Mouse (Mus musculus) midbrain, embryonic 11.5 days (tissue): ENCODE data around the gene Arl6ip1. TPM values are rescaled to one million over a fixed set of nuclear protein-coding genes. Genes with fewer than 3 reads are reported as not detected.

Source experiments
- ATAC-seq: fragments of 200-750 bp; cut with Nextera tagmentation; 2 replicates; pipeline ENCODE4 v1.8.0; 2017; ENCODE audit warnings: moderate TSS enrichment, moderate library complexity; ENCODE audit not compliant: low FRiP score
- DNase-seq: peaks from one replicate; pipeline ENCODE4 v3.0.0; 2015; ENCODE audit warnings: low spot score; ENCODE audit errors: missing footprints
- H3K27ac ChIP-seq: fragments of 300-500 bp; sonication (generic); 2 replicates; pipeline ENCODE4 v1.5.1; 2014; ENCODE audit warnings: low read depth, low read length
- H3K27me3 ChIP-seq: fragments of 300-500 bp; sonication (generic); 2 replicates; pipeline ENCODE4 v1.6.1; 2014; ENCODE audit warnings: mild to moderate bottlenecking, low read length, moderate library complexity, mixed read lengths; ENCODE audit not compliant: control insufficient read depth, insufficient read depth
- H3K36me3 ChIP-seq: fragments of 300-500 bp; sonication (generic); 2 replicates; pipeline ENCODE4 v1.6.1; 2014; ENCODE audit warnings: mild to moderate bottlenecking, low read length, moderate library complexity, mixed read lengths; ENCODE audit not compliant: control insufficient read depth, insufficient read depth
- H3K4me1 ChIP-seq: fragments of 300-500 bp; sonication (generic); 2 replicates; pipeline ENCODE4 v1.6.1; 2014; ENCODE audit warnings: low read length; ENCODE audit not compliant: control insufficient read depth, insufficient read depth
- H3K4me2 ChIP-seq: fragments of 300-500 bp; sonication (generic); 2 replicates; pipeline ENCODE4 v1.6.1; 2014; ENCODE audit warnings: mild to moderate bottlenecking, moderate library complexity
- H3K4me3 ChIP-seq: fragments of 300-500 bp; sonication (generic); 2 replicates; pipeline ENCODE4 v1.5.1; 2014; ENCODE audit warnings: low read depth, low read length
- H3K9ac ChIP-seq: fragments of 300-500 bp; sonication (generic); 2 replicates; pipeline ENCODE4 v1.6.1; 2014; ENCODE audit warnings: low read length
- H3K9me3 ChIP-seq: fragments of 300-500 bp; sonication (generic); 2 replicates; pipeline ENCODE4 v1.6.1; 2016; ENCODE audit warnings: low read length; ENCODE audit not compliant: control insufficient read depth
- WGBS: fragments of 180-500 bp; shearing (Covaris S2); extraction: QIAGEN DNeasy Blood & Tissue Kit; methylation state at CpG from one replicate; pipeline ENCODE4 v1.1.7; 2014; 5-methylcytosine and 5-hydroxymethylcytosine counted together
- polyA plus RNA-seq: library from polyadenylated mRNA; unstranded; fragments of >200 nt; fragmentation: Nextera tagmentation; extraction: Ambion mirVana; gene quantifications from 2 replicates; pipeline ENCODE4 v1.2.1, GENCODE M21; 2014

Gene Arl6ip1
- polyA plus RNA-seq, 1 experiment from 2014 or later: 501 TPM

DNA sequence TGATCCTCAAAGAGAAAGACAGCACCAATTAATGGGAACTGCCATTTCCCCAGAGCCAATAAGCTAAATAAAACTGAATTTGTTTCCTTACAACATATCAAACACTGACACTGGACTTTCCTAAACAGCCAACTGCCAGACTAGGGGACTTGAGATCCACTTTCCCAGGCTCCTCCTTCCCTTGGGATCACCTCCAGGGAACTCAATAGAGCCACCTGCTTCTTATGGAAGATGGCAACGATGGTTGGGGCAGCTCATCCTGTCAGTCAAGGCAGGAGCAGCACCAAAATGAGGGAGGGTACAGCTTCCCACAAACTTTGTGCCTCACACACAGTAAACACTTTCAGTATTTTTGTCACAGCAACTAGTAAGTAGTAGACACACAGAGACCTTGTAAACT is 21.8 kb downstream of the Arl6ip1 start:
- H3K36me3 ChIP-seq: peaks cover 26% of the 10 kb centered on the region; the same call in 1 of the 2 replicates
- H3K9ac ChIP-seq: no peak overlapping the region

DNA sequence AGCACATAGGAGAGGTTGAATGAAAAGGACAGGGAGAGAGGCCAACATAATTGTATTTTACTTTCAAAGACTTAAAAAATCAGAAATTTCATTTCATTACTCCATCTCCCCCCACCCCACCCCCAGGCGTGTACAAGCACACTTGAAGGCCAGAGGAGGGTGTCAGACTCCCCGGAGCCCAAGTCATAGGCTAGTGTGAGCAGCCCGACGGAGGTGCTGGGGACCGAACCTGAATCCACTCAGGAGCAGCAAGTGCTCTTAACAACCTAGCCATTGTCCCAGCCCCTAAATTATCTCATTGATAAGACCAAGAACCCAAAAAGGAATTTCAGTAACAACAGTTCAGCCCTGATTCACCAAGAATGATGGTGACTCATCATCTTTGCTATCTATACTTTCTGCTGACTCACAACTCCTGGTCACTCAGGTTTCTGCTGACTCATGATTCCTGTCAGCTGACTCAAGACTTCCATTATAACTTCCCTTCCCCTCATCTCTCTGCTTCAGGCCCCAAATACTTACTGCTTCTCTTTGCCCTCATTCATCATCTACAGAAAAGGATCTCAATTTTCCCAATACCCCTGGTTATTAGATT is 24.9 kb downstream of the Arl6ip1 start:
- WGBS: 83% methylated on average over 5 of the region's 5 CpGs
- no peak for ATAC-seq
- peaks cover 19% of the 10 kb centered on the region; the same call in 1 of the 2 replicates for H3K36me3 ChIP-seq

More for the DNA sequence above, 21.8 kb downstream of the Arl6ip1 start:
- Histone ChIP-seq H3K4me1 (no peaks in the 10 kb centered on the region), H3K27me3 (no peaks in the 10 kb centered on the region), H3K4me3 (no peak overlapping the region), H3K4me2 (no peak overlapping the region), H3K27ac (no peak overlapping the region), H3K9me3 (no peaks in the 10 kb centered on the region)
- WGBS: 53% methylated on average over 1 of the region's 1 CpGs
- peak; percentile 59 for DNase-seq
- no peak for ATAC-seq

DNA sequence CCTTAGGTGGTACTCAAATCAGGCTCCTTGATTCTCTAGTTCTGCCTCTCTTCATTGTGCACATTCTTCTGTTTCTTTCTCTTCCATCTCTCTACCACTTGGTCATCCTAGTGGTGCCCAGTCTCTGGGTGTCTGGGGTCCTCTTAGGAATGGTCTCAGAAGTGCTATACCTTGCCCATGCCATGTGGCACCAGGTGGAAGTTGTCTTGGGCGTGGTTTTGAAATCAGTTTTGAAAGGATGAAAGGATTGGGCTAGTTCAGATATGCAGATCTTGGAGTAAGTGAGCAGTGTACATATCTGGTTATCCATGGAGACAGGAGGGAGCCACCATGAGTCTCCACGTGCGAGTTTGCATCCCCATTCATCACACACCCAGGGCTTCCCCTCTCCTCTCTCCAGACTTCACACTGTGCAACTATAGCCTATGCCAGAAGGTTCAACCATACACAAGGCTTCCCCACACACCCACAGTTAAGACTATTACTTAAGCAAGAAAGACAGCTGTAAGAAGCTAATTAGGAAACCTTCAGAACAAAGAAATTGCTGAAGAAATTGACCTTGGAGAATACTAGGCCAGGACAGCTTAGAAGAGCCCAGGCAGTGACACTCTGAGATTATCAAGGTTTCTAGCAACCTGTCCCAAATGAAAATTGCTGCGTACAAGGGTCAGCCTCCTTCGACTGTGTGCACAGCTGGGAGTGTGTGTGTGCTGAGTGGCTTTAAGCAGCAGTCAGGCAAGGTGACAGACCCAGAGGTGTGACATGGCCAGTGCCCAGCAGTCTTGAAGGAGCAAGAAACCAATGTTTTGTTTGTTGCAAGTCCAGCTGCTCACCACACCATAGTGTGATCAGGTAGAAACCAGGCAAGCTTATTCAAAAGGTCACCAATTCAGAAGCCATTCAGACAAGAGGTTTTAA is 25.7 kb downstream of the Arl6ip1 start:
- H3K27me3 ChIP-seq: no peaks in the 10 kb centered on the region

More for the DNA sequence above, 24.9 kb downstream of the Arl6ip1 start:
- no peak overlapping the region for H3K4me3 ChIP-seq
- no peak overlapping the region for H3K9ac ChIP-seq
- no peaks in the 10 kb centered on the region for H3K9me3 ChIP-seq
- no peaks in the 10 kb centered on the region for H3K4me1 ChIP-seq
- no peak overlapping the region for H3K27ac ChIP-seq
- no peak overlapping the region for H3K4me2 ChIP-seq
- H3K27me3 ChIP-seq: no peaks in the 10 kb centered on the region
- no peak for DNase-seq

DNA sequence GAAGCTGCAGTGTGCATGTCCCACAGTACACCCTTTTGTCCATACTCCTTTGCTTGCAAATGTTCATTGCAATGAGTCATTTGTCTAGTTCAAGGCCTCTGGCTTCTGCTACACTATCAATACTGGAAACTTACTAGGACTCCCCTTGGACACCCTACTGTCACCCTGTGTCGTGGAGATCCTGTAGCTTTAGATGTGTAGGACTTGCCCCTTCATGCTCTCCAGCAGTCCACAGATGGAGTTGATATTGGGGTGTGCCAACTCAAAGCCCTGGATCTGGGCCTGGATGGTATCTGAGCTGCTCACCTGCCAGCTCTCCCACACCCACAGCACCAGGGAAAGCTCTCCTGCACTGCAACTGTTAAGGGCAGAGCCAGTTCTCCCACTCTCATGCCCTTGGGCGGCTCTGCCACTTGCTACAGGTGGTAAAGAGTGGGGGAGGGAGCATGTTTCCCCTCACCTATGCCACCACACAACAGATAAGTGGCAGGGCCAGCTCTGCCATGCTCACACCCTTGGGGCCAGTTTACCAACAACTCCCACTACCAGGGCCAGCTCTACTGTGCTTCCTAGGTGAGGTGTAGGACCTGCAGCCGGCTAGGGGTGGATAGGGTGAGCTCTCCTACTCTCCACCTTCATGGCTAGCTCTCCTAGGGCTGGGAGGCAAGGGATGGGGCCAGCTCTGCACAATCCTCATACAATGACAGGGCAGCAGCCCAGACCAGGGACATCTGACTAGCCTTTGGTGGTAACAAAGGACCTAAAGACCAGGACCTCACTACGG is 26.6 kb downstream of the Arl6ip1 start:
- peak; percentile 60 for ATAC-seq
- DNase-seq: peak; percentile 82
- H3K4me2 ChIP-seq: no peak overlapping the region
- no peaks in the 10 kb centered on the region for H3K4me1 ChIP-seq
- WGBS: 45% methylated on average over 4 of the region's 4 CpGs
- H3K9ac ChIP-seq: no peak overlapping the region
- no peaks in the 10 kb centered on the region for H3K9me3 ChIP-seq
- H3K36me3 ChIP-seq: peaks cover 5% of the 10 kb centered on the region; the same call in 1 of the 2 replicates
- H3K27ac ChIP-seq: no peak overlapping the region
- H3K4me3 ChIP-seq: no peak overlapping the region
- H3K27me3 ChIP-seq: no peaks in the 10 kb centered on the region

More for the DNA sequence above, 25.7 kb downstream of the Arl6ip1 start:
- WGBS: 49% methylated on average over 5 of the region's 5 CpGs
- DNase-seq (peak; percentile 85), ATAC-seq (peak; percentile 39)
- Histone ChIP-seq H3K4me3 (no peak overlapping the region), H3K4me2 (no peak overlapping the region), H3K9ac (no peak overlapping the region), H3K4me1 (no peaks in the 10 kb centered on the region), H3K27ac (no peak overlapping the region), H3K36me3 (peaks cover 13% of the 10 kb centered on the region; the same call in 1 of the 2 replicates), H3K9me3 (no peaks in the 10 kb centered on the region)

DNA sequence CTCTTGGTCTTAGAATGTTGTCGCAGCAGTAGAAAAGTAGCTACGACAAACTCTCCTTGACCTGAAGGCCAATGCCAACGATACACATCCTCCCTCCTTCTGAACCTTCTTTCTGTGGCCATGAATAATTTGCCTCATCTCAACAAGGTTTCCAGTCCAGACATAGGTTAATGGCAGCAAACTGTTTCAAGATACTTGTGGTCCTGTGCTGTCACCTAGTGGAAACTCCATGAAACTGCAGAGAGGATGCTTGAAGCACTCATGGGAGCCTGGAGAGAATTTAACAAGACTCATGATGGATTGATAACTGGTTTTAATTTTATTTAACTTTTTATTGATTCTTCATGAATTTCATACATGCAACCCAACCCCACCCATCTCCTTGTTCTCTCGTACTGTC is 27.2 kb downstream of the Arl6ip1 start:
- peak; percentile 93 for DNase-seq
- H3K4me3 ChIP-seq: no peak overlapping the region
- no peaks in the 10 kb centered on the region for H3K27me3 ChIP-seq
- H3K9me3 ChIP-seq: no peaks in the 10 kb centered on the region
- no peak overlapping the region for H3K9ac ChIP-seq
- H3K36me3 ChIP-seq: no peaks in the 10 kb centered on the region; the same call in 1 of the 2 replicates
- H3K4me1 ChIP-seq: no peaks in the 10 kb centered on the region
- no peak for ATAC-seq
- H3K27ac ChIP-seq: no peak overlapping the region
- no peak overlapping the region for H3K4me2 ChIP-seq
- WGBS: 49% methylated on average over 4 of the region's 4 CpGs

DNA sequence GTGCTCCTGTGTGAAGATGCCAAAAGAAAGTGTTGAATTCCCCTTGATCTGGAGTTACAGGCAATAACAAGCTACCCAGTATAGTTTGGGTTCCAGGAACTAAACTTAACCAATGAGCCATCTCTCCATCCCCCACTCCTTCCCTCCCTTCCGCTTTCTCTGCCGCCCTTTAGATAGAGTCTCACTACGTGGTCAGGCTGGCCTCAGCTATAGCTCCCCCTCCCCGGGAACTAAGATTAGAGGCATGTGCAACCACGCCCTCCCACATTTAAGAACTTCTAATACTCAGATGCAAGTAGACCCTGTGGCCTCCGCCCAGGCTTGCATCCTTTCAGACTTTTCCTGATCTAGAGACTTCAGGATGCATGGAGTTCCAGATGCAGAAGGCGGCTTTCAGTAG is 31.8 kb downstream of the Arl6ip1 start:
- Histone ChIP-seq H3K36me3 (no peaks in the 10 kb centered on the region), H3K9ac (no peak overlapping the region), H3K4me2 (no peak overlapping the region), H3K4me1 (no peaks in the 10 kb centered on the region), H3K4me3 (no peak overlapping the region), H3K27ac (no peak overlapping the region), H3K9me3 (no peaks in the 10 kb centered on the region), H3K27me3 (no peaks in the 10 kb centered on the region)
- no peak for DNase-seq
- WGBS: 73% methylated on average over 7 of the region's 7 CpGs
- no peak for ATAC-seq

DNA sequence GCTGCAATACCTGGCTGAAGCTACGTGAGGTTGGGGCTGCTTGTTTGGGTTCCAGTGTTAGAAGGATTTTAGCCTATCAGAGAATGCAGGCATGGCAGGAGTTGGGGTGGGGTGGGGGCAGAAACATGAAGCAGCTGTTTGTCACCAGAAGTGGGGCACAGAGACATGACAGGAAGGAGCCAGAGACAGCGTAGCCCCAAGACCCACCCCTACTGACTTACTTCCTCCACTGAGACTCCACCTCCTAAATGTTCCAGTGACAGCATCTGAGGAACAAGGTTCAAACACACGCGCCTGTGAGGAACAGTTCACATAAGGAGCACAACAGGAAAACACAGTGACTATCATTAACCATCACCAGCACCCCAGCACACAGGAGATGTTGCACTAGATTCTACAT is 49.5 kb downstream of the Arl6ip1 start:
- H3K9ac ChIP-seq: no peak overlapping the region
- 94% methylated on average over 4 of the region's 4 CpGs for WGBS
- no peaks in the 10 kb centered on the region for H3K36me3 ChIP-seq
- H3K4me2 ChIP-seq: no peak overlapping the region
- ATAC-seq (no peak), DNase-seq (no peak)
- no peaks in the 10 kb centered on the region for H3K9me3 ChIP-seq
- no peak overlapping the region for H3K4me3 ChIP-seq
- no peaks in the 10 kb centered on the region for H3K27me3 ChIP-seq
- no peaks in the 10 kb centered on the region for H3K4me1 ChIP-seq
- no peak overlapping the region for H3K27ac ChIP-seq

DNA sequence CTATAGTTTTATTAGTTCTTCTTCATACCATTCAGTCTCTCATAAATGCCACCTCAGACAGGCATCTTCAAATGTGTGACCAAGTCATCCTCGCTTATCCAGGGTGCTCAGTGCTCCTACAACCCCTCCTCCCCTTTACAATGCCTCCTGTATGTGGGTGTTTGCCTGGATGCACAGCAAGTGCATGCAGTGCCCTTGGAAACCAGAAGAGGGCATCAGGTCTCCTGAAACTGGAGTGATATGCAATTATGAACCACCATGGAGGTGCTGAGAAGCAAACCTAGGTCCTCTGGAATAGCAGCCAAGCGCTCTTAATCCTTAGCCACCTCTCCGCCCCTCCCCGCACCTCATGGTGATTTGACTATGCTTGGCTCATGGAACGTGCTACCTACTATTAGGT is 50.4 kb downstream of the Arl6ip1 start:
- WGBS: 87% methylated on average over 5 of the region's 5 CpGs
- ATAC-seq: no peak

More for the DNA sequence above, 50.4 kb downstream of the Arl6ip1 start:
- no peaks in the 10 kb centered on the region for H3K4me1 ChIP-seq
- H3K9ac ChIP-seq: no peak overlapping the region
- H3K27me3 ChIP-seq: no peaks in the 10 kb centered on the region
- H3K27ac ChIP-seq: no peak overlapping the region
- DNase-seq: peak; percentile 41
- H3K9me3 ChIP-seq: no peaks in the 10 kb centered on the region
- no peak overlapping the region for H3K4me3 ChIP-seq
- no peak overlapping the region for H3K4me2 ChIP-seq
- no peaks in the 10 kb centered on the region for H3K36me3 ChIP-seq
